Mouse (Mus musculus) kidney, embryonic 14.5 days (tissue): Measurements from ENCODE around the gene Mettl7a1. TPM values are rescaled to one million over a fixed set of nuclear protein-coding genes. Genes with fewer than 3 reads are reported as not detected.
"Not testable (repeated sequence)": the region's sequence is repeated elsewhere in the genome, so short reads cannot be mapped to it uniquely, and the experiment has no call there.

Source experiments
- ATAC-seq: fragments of 200-750 bp; cut with Nextera tagmentation; 2 replicates; pipeline ENCODE4 v1.8.0; 2017; ENCODE audit warnings: moderate number of reproducible peaks, mild to moderate bottlenecking, moderate TSS enrichment, moderate library complexity; ENCODE audit not compliant: low FRiP score, low TSS enrichment
- H3K27ac ChIP-seq: fragments of 300-500 bp; sonication (generic); 2 replicates; pipeline ENCODE4 v1.5.1; 2014; ENCODE audit warnings: low read depth, mild to moderate bottlenecking, low read length, moderate library complexity, mixed read lengths
- H3K27me3 ChIP-seq: fragments of 300-500 bp; sonication (generic); 2 replicates; pipeline ENCODE4 v1.6.1; 2014; ENCODE audit warnings: mild to moderate bottlenecking, low read length; ENCODE audit not compliant: control insufficient read depth, insufficient read depth
- H3K36me3 ChIP-seq: fragments of 300-500 bp; sonication (generic); 2 replicates; pipeline ENCODE4 v1.6.1; 2014; ENCODE audit warnings: low read length, mixed read lengths; ENCODE audit not compliant: control insufficient read depth, insufficient read depth
- H3K4me1 ChIP-seq: fragments of 300-500 bp; sonication (generic); 2 replicates; pipeline ENCODE4 v1.6.1; 2014; ENCODE audit warnings: low read length, mixed read lengths; ENCODE audit not compliant: control insufficient read depth, insufficient read depth
- H3K4me2 ChIP-seq: fragments of 300-500 bp; sonication (generic); replicated peaks from 2 replicates; pipeline ENCODE4 v1.6.1; 2014; ENCODE audit warnings: low read depth, mild to moderate bottlenecking, low read length
- H3K4me3 ChIP-seq: fragments of 300-500 bp; sonication (generic); 2 replicates; pipeline ENCODE4 v1.5.1; 2014; ENCODE audit warnings: mild to moderate bottlenecking, low read length
- H3K9ac ChIP-seq: fragments of 300-500 bp; sonication (generic); 2 replicates; pipeline ENCODE4 v1.6.1; 2014; ENCODE audit warnings: low read depth, mild to moderate bottlenecking, low read length, moderate library complexity
- H3K9me3 ChIP-seq: fragments of 300-500 bp; sonication (generic); 2 replicates; pipeline ENCODE4 v1.6.1; 2016; ENCODE audit warnings: low read length; ENCODE audit not compliant: control insufficient read depth
- WGBS: fragments of 180-500 bp; shearing (Covaris S2); extraction: QIAGEN DNeasy Blood & Tissue Kit; methylation state at CpG from one replicate; pipeline ENCODE4 v1.1.7; 2014; 5-methylcytosine and 5-hydroxymethylcytosine counted together
- polyA plus RNA-seq: library from polyadenylated mRNA; unstranded; fragments of >200 nt; fragmentation: Nextera tagmentation; extraction: Ambion mirVana; gene quantifications from 2 replicates; pipeline ENCODE4 v1.2.1, GENCODE M21; 2014

The Mettl7a1 gene
- polyA plus RNA-seq, 1 experiment from 2014 or later: 10.0 TPM

DNA sequence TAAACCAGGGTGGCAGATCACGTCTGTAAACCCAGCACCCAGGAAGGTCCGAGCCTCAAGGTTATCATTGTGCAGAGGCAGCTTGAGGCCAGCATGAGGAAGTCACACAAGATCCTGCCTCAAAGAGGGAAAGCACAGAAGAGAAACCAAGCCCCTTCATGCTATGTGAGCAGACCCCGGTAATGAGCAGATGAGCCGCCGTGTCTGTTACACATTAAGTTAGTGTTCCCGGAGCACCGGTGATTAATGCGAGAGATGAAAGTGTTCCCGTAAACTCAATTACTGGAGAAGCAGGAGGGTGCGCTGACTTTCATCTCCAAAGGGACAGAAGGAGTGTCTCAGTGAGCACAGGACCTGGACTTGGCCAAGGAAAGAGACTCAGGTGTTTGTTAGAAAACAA lies 25.4 kb downstream of the Mettl7a1 start:
- not testable (repeated sequence) for H3K9me3 ChIP-seq, H3K27ac ChIP-seq, H3K4me1 ChIP-seq, H3K4me2 ChIP-seq, H3K36me3 ChIP-seq, H3K27me3 ChIP-seq, H3K4me3 ChIP-seq, H3K9ac ChIP-seq
- peak; percentile 73 for ATAC-seq
- 34% methylated on average over 10 of the region's 10 CpGs for WGBS

DNA sequence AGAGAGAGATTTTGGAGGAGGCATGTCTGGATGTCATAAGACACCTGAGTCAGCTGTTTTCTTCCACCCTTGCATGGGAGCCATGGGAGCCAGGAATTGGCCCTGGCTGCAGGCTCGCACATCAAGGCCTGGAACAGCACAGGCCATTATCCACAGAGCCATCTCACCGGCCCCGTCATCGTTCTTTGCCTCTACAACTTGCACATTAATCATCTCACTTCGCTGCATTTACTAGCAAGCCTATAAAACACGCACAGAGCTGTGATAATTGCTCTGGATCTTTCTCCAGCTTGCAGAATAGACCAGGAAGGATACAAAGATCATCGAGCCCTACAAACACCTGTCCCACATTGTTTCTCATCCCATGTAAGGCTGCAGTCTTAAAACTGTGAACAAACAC lies 26.8 kb downstream of the Mettl7a1 start:
- 34% methylated on average over 7 of the region's 7 CpGs for WGBS
- Histone ChIP-seq H3K9me3 (no peaks in the 10 kb centered on the region), H3K4me1 (no peaks in the 10 kb centered on the region), H3K27me3 (no peaks in the 10 kb centered on the region), H3K9ac (no peak overlapping the region), H3K4me3 (no peak overlapping the region), H3K36me3 (no peaks in the 10 kb centered on the region), H3K4me2 (no peak overlapping the region), H3K27ac (no peak overlapping the region)
- no peak for ATAC-seq

DNA sequence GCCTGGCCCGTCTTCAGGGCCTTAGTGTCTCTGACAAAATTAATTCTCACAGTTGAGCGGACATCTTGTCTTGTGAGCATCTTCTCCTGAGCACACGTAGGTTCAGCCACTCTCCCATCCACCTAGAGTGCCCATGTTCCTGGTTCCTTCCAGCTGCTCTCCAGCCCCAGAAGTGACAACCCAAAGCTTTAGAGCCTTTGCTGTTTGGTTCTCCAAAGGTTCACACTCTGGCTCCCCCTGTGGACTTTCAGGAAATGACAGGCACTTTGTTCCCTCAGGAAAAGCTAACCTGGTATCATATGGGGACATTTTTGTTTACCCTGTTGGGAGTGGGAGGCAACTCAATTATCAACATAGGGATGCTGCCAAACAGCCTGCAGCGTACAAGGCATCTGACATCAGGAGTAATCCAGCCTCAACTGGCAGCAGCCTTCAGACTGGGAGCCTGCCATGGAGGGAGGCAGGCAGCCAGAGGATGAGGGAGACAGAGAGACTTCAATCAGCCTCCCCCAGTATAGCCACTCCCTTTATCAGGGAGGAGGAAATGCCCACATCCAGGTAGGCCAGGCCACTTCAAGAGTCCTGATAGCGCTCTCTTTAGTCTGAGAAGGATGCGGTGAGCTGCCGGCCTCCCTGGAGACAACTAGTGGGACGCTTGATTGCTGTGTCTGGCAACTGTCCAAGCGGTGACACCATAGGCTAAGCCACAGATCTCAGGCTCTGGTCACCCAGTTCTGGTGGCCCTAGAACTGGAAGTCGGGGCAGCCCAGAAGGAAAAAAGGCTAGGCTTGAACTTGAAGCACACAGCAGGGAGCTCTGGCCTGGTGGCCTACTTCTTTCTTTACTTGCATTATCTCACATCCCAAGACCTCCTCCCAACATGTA lies 28.4 kb downstream of the Mettl7a1 start:
- H3K9me3 ChIP-seq, H3K4me3 ChIP-seq, H3K4me2 ChIP-seq, H3K9ac ChIP-seq, ATAC-seq, H3K4me1 ChIP-seq, H3K27ac ChIP-seq, H3K27me3 ChIP-seq, H3K36me3 ChIP-seq: not testable (repeated sequence)
- whole genome bisulfite sequencing: 27% methylated on average over 2 of the region's 10 CpGs

DNA sequence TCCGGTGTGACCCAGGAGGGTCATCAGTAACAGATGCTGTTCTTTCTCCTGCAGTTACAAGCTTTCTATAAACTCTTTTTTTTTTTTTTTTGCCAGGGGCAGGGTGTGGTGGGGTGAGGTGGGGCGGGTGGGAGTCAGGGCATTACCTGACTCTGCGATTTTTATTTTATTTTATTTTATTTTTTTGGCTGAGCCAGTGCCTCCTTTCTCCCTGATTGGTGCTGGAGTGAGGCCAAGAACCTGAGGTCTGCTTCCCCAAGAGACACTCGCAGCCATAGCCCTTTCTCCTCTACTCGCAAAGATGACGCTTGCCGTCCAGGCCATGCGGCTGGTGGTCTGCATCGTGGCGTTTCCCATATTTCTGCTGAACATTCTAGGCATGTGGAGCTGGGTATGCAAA lies 30.7 kb downstream of the Mettl7a1 start, which contains the start of gene Mettl7a3:
Mettl7a3 (plus strand) TSS at position 301 of the 400 bp plus-strand sequence.
- H3K9me3 ChIP-seq: no peaks in the 10 kb centered on the region
- no peak within 1 kb of the TSS for H3K27ac ChIP-seq
- H3K4me3 ChIP-seq: no peak within 1 kb of the TSS
- no peak within 1 kb of the TSS for H3K9ac ChIP-seq
- WGBS: 82% methylated on average over 10 of the region's 10 CpGs
- H3K4me2 ChIP-seq: no peak within 1 kb of the TSS
- no peak for ATAC-seq
- no peaks in the 10 kb centered on the region for H3K27me3 ChIP-seq
- no peaks in the 10 kb centered on the region for H3K36me3 ChIP-seq
- H3K4me1 ChIP-seq: no peaks in the 10 kb centered on the region

DNA sequence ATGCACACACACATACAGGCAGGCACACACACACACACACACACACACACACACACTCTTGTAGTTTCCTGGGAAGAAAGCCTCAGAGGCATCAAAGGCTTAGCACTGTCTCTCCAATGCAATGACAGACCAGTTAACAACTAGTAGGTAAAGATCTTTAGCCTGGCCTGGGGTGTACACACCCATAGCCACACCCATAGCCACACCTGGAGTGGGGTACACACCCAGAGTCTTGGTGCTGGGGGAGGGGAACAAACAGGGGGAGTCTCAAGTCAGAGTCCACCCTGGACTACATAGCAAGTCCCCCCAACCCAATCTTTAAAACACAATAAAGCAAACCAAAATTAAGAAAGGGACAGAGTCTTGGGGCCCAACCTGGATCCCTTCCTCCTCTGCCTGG lies 33.4 kb downstream of the Mettl7a1 start:
- H3K4me2 ChIP-seq, H3K9me3 ChIP-seq, H3K4me3 ChIP-seq, H3K36me3 ChIP-seq, H3K27ac ChIP-seq, H3K27me3 ChIP-seq, H3K9ac ChIP-seq, H3K4me1 ChIP-seq: not testable (repeated sequence)
- ATAC-seq: 0 out of 2 replicates have a peak, but pooled peaks have one; percentile 37

DNA sequence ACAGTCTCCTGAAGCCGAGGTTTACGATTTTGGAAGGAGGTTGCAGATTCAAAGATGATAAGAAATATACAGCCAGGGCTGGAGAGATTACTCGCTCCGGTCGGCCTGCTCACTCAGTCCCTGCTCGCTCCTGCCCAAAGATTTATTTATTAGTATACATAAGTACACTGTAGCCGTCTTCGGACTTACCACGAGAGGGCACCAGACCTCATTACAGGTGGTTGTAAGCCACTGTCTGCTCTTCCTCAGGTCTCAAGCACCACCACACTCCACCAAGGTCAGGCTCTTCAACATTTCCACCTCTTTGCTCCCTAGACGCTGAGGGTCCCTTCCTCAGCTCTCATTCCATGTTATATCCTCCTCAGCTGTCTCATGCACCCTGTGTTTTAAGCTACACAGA lies 33.9 kb downstream of the Mettl7a1 start:
- peak; percentile 74; the same call in 1 of the 2 replicates for ATAC-seq
- H3K9me3 ChIP-seq, H3K27ac ChIP-seq, H3K4me3 ChIP-seq, H3K36me3 ChIP-seq, H3K27me3 ChIP-seq, H3K9ac ChIP-seq, H3K4me2 ChIP-seq, H3K4me1 ChIP-seq: not testable (repeated sequence)
- WGBS: 24% methylated on average over 7 of the region's 10 CpGs

DNA sequence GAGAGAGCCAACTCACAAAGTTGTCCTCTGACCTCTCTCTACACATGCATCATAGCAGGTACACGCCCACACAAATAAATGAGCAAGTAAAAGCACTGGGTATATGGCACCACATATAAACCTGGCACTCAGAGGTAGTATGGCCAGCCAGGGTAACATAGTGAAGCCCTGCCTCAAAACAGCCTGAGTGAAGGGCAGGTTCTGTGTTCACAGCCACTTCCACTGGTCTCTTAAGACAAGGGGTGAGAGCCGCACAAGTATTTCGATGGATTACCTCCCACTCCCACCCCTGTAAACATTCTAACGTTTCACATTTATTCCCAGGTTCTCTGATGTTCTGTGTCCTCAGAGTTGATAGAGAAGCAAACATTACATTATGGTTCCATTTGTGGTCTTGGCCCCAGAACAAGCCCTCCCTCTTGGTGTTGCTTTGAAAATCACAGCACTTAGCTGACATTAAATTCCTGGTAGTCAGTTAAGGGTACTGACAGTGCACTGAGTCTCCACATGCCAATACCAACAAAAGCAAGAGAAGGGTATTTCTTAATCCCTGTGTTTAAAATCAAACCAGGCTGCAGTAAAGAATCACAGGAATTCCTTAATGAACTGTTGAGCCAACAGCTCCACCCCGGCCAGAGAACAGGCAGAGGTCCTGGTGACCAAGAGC lies 37.5 kb downstream of the Mettl7a1 start:
- H3K9ac ChIP-seq, ATAC-seq, H3K27ac ChIP-seq, H3K4me1 ChIP-seq, H3K36me3 ChIP-seq, H3K27me3 ChIP-seq, H3K9me3 ChIP-seq, H3K4me2 ChIP-seq, H3K4me3 ChIP-seq: not testable (repeated sequence)
- 59% methylated on average over 4 of the region's 5 CpGs for WGBS

DNA sequence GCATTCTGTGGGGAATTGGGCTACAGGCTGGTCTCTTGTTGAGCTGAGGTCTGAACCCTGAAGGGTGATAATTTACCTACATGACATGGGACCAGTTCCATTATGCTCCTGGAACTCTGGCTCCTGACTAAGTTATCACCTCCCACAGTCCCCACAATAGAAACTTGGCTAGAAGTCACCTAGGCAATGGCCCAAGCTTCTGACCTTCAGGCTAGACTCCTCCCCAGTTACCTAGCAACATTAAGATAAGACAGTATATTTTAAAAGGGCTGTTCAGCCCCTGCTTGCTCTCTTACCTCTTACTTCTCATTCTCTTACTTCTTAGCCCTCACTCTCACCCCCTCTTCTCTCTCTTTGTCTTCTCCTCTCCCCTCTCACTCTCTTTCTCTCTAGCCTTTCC lies 41.5 kb downstream of the Mettl7a1 start:
- no peak overlapping the region for H3K9ac ChIP-seq
- no peaks in the 10 kb centered on the region for H3K4me1 ChIP-seq
- H3K9me3 ChIP-seq: no peaks in the 10 kb centered on the region
- no peak for ATAC-seq
- H3K27me3 ChIP-seq: no peaks in the 10 kb centered on the region
- H3K27ac ChIP-seq: no peak overlapping the region
- H3K4me2 ChIP-seq: no peak overlapping the region
- H3K4me3 ChIP-seq: no peak overlapping the region
- no peaks in the 10 kb centered on the region for H3K36me3 ChIP-seq

DNA sequence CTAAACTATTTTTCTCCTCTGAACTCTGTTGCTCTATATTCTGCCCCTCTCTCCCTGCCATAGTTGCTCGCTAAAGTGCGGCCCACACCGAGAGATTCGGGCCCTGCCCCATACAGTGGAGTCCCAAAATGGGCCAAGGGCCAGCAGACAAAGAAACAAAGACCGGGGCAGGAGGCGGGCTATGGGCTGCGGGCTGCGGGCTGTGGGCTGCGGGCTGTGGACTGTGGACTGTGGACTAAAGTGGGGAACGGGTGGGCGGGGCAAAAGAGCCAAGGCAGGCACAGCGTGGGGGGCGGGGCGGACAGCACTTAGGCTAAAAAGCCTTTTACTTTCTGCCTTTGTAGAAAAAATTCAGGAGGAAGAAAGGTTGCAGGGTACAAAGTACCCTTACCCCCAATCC lies 42.8 kb downstream of the Mettl7a1 start:
- Histone ChIP-seq H3K36me3 (no peaks in the 10 kb centered on the region), H3K4me2 (no peak overlapping the region), H3K4me1 (no peaks in the 10 kb centered on the region), H3K27ac (no peak overlapping the region; the same call in 1 of the 2 replicates), H3K9ac (no peak overlapping the region), H3K9me3 (no peaks in the 10 kb centered on the region), H3K27me3 (no peaks in the 10 kb centered on the region), H3K4me3 (no peak overlapping the region)
- 80% methylated on average over 14 of the region's 14 CpGs for WGBS
- ATAC-seq: no peak
